Mouse (Mus musculus) bone marrow, adult 2 months (tissue): ENCODE results near the gene Acot1.

Experiments used
- CTCF ChIP-seq: fragments of 200-500 bp; IDR thresholded peaks from 2 replicates; pipeline ENCODE4 v1.5.1; 2011; ENCODE audit warnings: low read length, control low read depth; ENCODE audit not compliant: control insufficient read depth, insufficient read depth
- POLR2A ChIP-seq: fragments of 200-500 bp; IDR thresholded peaks from 2 replicates; pipeline ENCODE4 v1.6.1; 2011; ENCODE audit warnings: low read depth, mild to moderate bottlenecking, control low read depth, low read length, borderline replicate concordance; ENCODE audit not compliant: control insufficient read depth

GRCm38 (mm10) chr12:84003866-84004265 lies 5.4 kb upstream of the Acot1 start:
- TF ChIP-seq CTCF (no peak), POLR2A (no peak)
